8 mouse cellular contexts compared by ENCODE assay signal in genomic region chr4:119815133-119815792, GRCm38 (mm10).
DNase-seq lines count a peak whose midpoint lies in the region; ATAC-seq and TF ChIP-seq lines count a peak whose summit lies in the region.

No protein-coding gene starts in this region.

- DNase-seq in heart, embryonic 10.5 days (ENCODE audit: low spot score): no peak
- no peak for DNase-seq in heart, postnatal 36 days
- DNase-seq in ES-E14 (ENCODE audit: low read depth, low spot score): peak; percentile 64
- no peak for DNase-seq in forebrain, embryonic 10.5 days (ENCODE audit: extremely low spot score, low spot score)
- DNase-seq in gastrocnemius, postnatal 36 days: no peak
- no peak for DNase-seq in thymus, postnatal 36 days

- H3K27ac ChIP-seq in heart, embryonic 10.5 days: peak overlapping the region; percentile 83
- no peak overlapping the region for H3K27ac ChIP-seq in ES-E14 (ENCODE audit: insufficient read depth, low read depth, low read length, poor library complexity, severe bottlenecking)
- H3K27ac ChIP-seq in forebrain, embryonic 10.5 days: peak overlapping the region; percentile 65; the same call in 1 of the 2 replicates
- H3K27ac ChIP-seq in limb, embryonic 15.5 days: no peak overlapping the region
- H3K27ac ChIP-seq in neural tube, embryonic 15.5 days (replicated peaks): peak overlapping the region; percentile 88

- H3K36me3 ChIP-seq in heart, embryonic 10.5 days: no peaks in the 10 kb centered on the region
- no peaks in the 10 kb centered on the region for H3K36me3 ChIP-seq in ES-E14 (ENCODE audit: control insufficient read depth, insufficient read depth, low read length, poor library complexity, severe bottlenecking)
- no peaks in the 10 kb centered on the region for H3K36me3 ChIP-seq in forebrain, embryonic 10.5 days (replicated peaks)
- H3K36me3 ChIP-seq in limb, embryonic 15.5 days: no peaks in the 10 kb centered on the region
- H3K36me3 ChIP-seq in neural tube, embryonic 15.5 days: no peaks in the 10 kb centered on the region

- peak overlapping the region; percentile 76 for H3K4me2 ChIP-seq in limb, embryonic 15.5 days
- peak overlapping the region; percentile 73 for H3K4me2 ChIP-seq in neural tube, embryonic 15.5 days

- in situ Hi-C loops in ES-E14 (cut with MboI; ENCODE audit: low sequenced_read_pairs in 2 of 2, unreplicated experiment in 2 of 2): no loop called here

- peak overlapping the region; percentile 71 for H3K9ac ChIP-seq in ES-E14 (ENCODE audit: insufficient read depth, low read depth, low read length, poor library complexity, severe bottlenecking)
- no peak overlapping the region for H3K9ac ChIP-seq in limb, embryonic 15.5 days
- peak overlapping the region; percentile 69 for H3K9ac ChIP-seq in neural tube, embryonic 15.5 days (replicated peaks)

- peaks cover 26% of the 10 kb centered on the region for H3K27me3 ChIP-seq in heart, embryonic 10.5 days (ENCODE audit: insufficient read depth, poor library complexity, severe bottlenecking)
- H3K27me3 ChIP-seq in forebrain, embryonic 10.5 days (ENCODE audit: poor library complexity, severe bottlenecking): peaks cover 64% of the 10 kb centered on the region
- H3K27me3 ChIP-seq in limb, embryonic 15.5 days: peaks cover 46% of the 10 kb centered on the region
- H3K27me3 ChIP-seq in neural tube, embryonic 15.5 days (replicated peaks): no peaks in the 10 kb centered on the region

- 15% methylated on average over 7 of the region's 7 CpGs for WGBS in heart, embryonic 10.5 days
- 14% methylated on average over 7 of the region's 7 CpGs for WGBS in forebrain, embryonic 10.5 days
- 8% methylated on average over 7 of the region's 7 CpGs for WGBS in limb, embryonic 15.5 days
- WGBS in neural tube, embryonic 15.5 days: 6% methylated on average over 7 of the region's 7 CpGs

- peak overlapping the region; percentile 76 for H3K4me3 ChIP-seq in heart, embryonic 10.5 days
- H3K4me3 ChIP-seq in ES-E14 (ENCODE audit: insufficient read depth in 1 of 2, low read depth in 1 of 2, low read length in 2 of 2, poor library complexity in 1 of 2, severe bottlenecking in 1 of 2): peak overlapping the region; percentile 53 to 77
- peak overlapping the region; percentile 67 for H3K4me3 ChIP-seq in forebrain, embryonic 10.5 days
- H3K4me3 ChIP-seq in limb, embryonic 15.5 days: peak overlapping the region; percentile 39
- peak overlapping the region; percentile 69 for H3K4me3 ChIP-seq in neural tube, embryonic 15.5 days (replicated peaks)

- intact Hi-C loops in heart, postnatal 36 days (cut with DNase I): no loop called here
- intact Hi-C loops in gastrocnemius, postnatal 36 days (cut with DNase I): no loop called here

- no peaks in the 10 kb centered on the region for H3K9me3 ChIP-seq in heart, embryonic 10.5 days
- H3K9me3 ChIP-seq in ES-E14 (ENCODE audit: control insufficient read depth, insufficient read depth, low read depth, low read length): no peaks in the 10 kb centered on the region
- no peaks in the 10 kb centered on the region for H3K9me3 ChIP-seq in forebrain, embryonic 10.5 days
- H3K9me3 ChIP-seq in limb, embryonic 15.5 days: no peaks in the 10 kb centered on the region
- H3K9me3 ChIP-seq in neural tube, embryonic 15.5 days (replicated peaks): no peaks in the 10 kb centered on the region

- peaks cover 46% of the 10 kb centered on the region for H3K4me1 ChIP-seq in heart, embryonic 10.5 days
- peaks cover 15 to 30% of the 10 kb centered on the region in 2 experiments for H3K4me1 ChIP-seq in ES-E14 (ENCODE audit: control insufficient read depth in 2 of 2, insufficient read depth in 2 of 2, low read length in 2 of 2, poor library complexity in 1 of 2)
- peaks cover 43% of the 10 kb centered on the region for H3K4me1 ChIP-seq in forebrain, embryonic 10.5 days
- peaks cover 14% of the 10 kb centered on the region for H3K4me1 ChIP-seq in limb, embryonic 15.5 days
- peaks cover 34% of the 10 kb centered on the region for H3K4me1 ChIP-seq in neural tube, embryonic 15.5 days

- ATAC-seq in limb, embryonic 15.5 days (ENCODE audit: insufficient number of reproducible peaks, low FRiP score, low TSS enrichment, low read depth): no peak
- ATAC-seq in neural tube, embryonic 15.5 days (ENCODE audit: low FRiP score): peak; percentile 45; the same call in 1 of the 2 replicates

TF ChIP-seq in ES-E14, 5 proteins besides CTCF, POLR2A, EP300 and RAD21:
- TF ChIP-seq HCFC1 (IDR thresholded peaks at IDR 0.05; ENCODE audit: borderline replicate concordance, insufficient read depth, low read length) (no peak), ZNF384 (IDR thresholded peaks at IDR 0.05; ENCODE audit: low read depth, low read length) (peak; percentile 90), MAFK (IDR thresholded peaks at IDR 0.05; ENCODE audit: insufficient read depth, low read depth, low read length) (no peak), CHD2 (IDR thresholded peaks at IDR 0.05; ENCODE audit: low read depth, low read length) (no peak)

Comparison
In these comparisons a context has a peak if more than half of its experiments do, and no peak if none do; other contexts are left out.
1. H3K27ac ChIP-seq: peak in heart, embryonic 10.5 days (single experiment), forebrain, embryonic 10.5 days (single experiment) and neural tube, embryonic 15.5 days (single experiment); none in ES-E14 (single experiment) and limb, embryonic 15.5 days (single experiment).
2. Peak in every context shown above with its lines, with median percentiles within 50 percentile points of each other: H3K4me3 ChIP-seq.